Mouse (Mus musculus) hindbrain, embryonic 12.5 days (tissue): ENCODE data around the gene Psmb8. TPM values are rescaled to one million over a fixed set of nuclear protein-coding genes. Genes with fewer than 3 reads are reported as not detected.
A peak's percentile ranks its signal among the peaks of the same experiment; 100 is the strongest.

Source experiments
- ATAC-seq: fragments of 200-750 bp; cut with Nextera tagmentation; 2 replicates; pipeline ENCODE4 v1.8.0; 2017; ENCODE audit warnings: moderate TSS enrichment; ENCODE audit not compliant: low FRiP score
- H3K27ac ChIP-seq: fragments of 300-500 bp; sonication (generic); 2 replicates; pipeline ENCODE4 v1.5.1; 2016; ENCODE audit warnings: mild to moderate bottlenecking
- H3K27me3 ChIP-seq: fragments of 300-500 bp; sonication (generic); 2 replicates; pipeline ENCODE4 v1.6.1; 2016; ENCODE audit warnings: mild to moderate bottlenecking
- H3K36me3 ChIP-seq: fragments of 300-500 bp; sonication (generic); 2 replicates; pipeline ENCODE4 v1.6.1; 2016; ENCODE audit warnings: mild to moderate bottlenecking
- H3K4me1 ChIP-seq: fragments of 300-500 bp; sonication (generic); 2 replicates; pipeline ENCODE4 v1.6.1; 2016
- H3K4me2 ChIP-seq: fragments of 300-500 bp; sonication (generic); replicated peaks from 2 replicates; pipeline ENCODE4 v1.6.1; 2016; ENCODE audit warnings: mild to moderate bottlenecking
- H3K4me3 ChIP-seq: fragments of 300-500 bp; sonication (generic); 2 replicates; pipeline ENCODE4 v1.5.1; 2016; ENCODE audit warnings: mild to moderate bottlenecking
- H3K9ac ChIP-seq: fragments of 300-500 bp; sonication (generic); 2 replicates; pipeline ENCODE4 v1.6.1; 2016; ENCODE audit warnings: mild to moderate bottlenecking, moderate library complexity
- H3K9me3 ChIP-seq: fragments of 300-500 bp; sonication (generic); replicated peaks from 2 replicates; pipeline ENCODE4 v1.6.1; 2016; ENCODE audit warnings: mild to moderate bottlenecking
- WGBS: fragments of 180-500 bp; shearing (Covaris S2); methylation state at CpG from one replicate; pipeline ENCODE4 v1.1.7; 2016; 5-methylcytosine and 5-hydroxymethylcytosine counted together
- polyA plus RNA-seq: library from polyadenylated mRNA; unstranded; fragments of >200 nt; fragmentation: Nextera tagmentation; extraction: Ambion mirVana; gene quantifications from 2 replicates; pipeline ENCODE4 v1.2.1, GENCODE M21; 2016

Psmb8 gene
- 1.8 and 2.9 TPM in 2 replicates for polyA plus RNA-seq

- H3K4me1 ChIP-seq: peaks cover 12% of the 10 kb centered on the region
- WGBS: 5% methylated on average over 41 of the region's 41 CpGs
- H3K4me2 ChIP-seq: peak within 1 kb of the TSS; percentile 64
- ATAC-seq: peak; percentile 84
- no peaks in the 10 kb centered on the region for H3K9me3 ChIP-seq
- no peaks in the 10 kb centered on the region for H3K36me3 ChIP-seq
- 0 out of 2 replicates have a peak within 1 kb of the TSS, but pooled peaks have one; percentile 8 for H3K9ac ChIP-seq
- H3K27me3 ChIP-seq: peaks cover 93% of the 10 kb centered on the region
- H3K27ac ChIP-seq: no peak within 1 kb of the TSS
- H3K4me3 ChIP-seq: peak within 1 kb of the TSS; percentile 37
Measured at GRCm38 (mm10) chr17:34196941-34197894, at the start of gene Psmb8. TSS of gene Psmb8 (plus strand) at chr17:34197721.

- WGBS: 61% methylated on average over 4 of the region's 4 CpGs
- H3K4me2 ChIP-seq: no peak within 1 kb of the TSS
- no peak within 1 kb of the TSS for H3K9ac ChIP-seq
- no peaks in the 10 kb centered on the region for H3K36me3 ChIP-seq
- no peaks in the 10 kb centered on the region for H3K27me3 ChIP-seq
- H3K4me1 ChIP-seq: no peaks in the 10 kb centered on the region
- H3K27ac ChIP-seq: no peak within 1 kb of the TSS
- H3K9me3 ChIP-seq: no peaks in the 10 kb centered on the region
- H3K4me3 ChIP-seq: no peak within 1 kb of the TSS
- no peak for ATAC-seq
Measured at GRCm38 (mm10) chr17:34152923-34153322, 44.6 kb upstream of the Psmb8 start, which contains the start of gene H2-DMb1. TSS of gene H2-DMb1 (plus strand) at chr17:34153072.

- no peak for ATAC-seq
- 60% methylated on average over 5 of the region's 5 CpGs for WGBS
Measured at GRCm38 (mm10) chr17:34155534-34155933, 42.0 kb upstream of the Psmb8 start.

GRCm38 (mm10) chr17:34164202-34164895 lies 33.2 kb upstream of the Psmb8 start:
- no peak for ATAC-seq
- Histone ChIP-seq H3K4me2 (no peak overlapping the region), H3K4me1 (no peaks in the 10 kb centered on the region), H3K27me3 (peaks cover 8% of the 10 kb centered on the region; the same call in 1 of the 2 replicates), H3K27ac (no peak overlapping the region), H3K9ac (no peak overlapping the region), H3K4me3 (no peak overlapping the region), H3K9me3 (no peaks in the 10 kb centered on the region; the same call in none of the 2 replicates), H3K36me3 (no peaks in the 10 kb centered on the region)
- 44% methylated on average over 9 of the region's 9 CpGs for WGBS

More at GRCm38 (mm10) chr17:34155534-34155933, 42.0 kb upstream of the Psmb8 start:
- Histone ChIP-seq H3K4me2 (no peak overlapping the region), H3K27me3 (no peaks in the 10 kb centered on the region), H3K9me3 (no peaks in the 10 kb centered on the region; the same call in 1 of the 2 replicates), H3K4me1 (no peaks in the 10 kb centered on the region), H3K36me3 (no peaks in the 10 kb centered on the region), H3K9ac (no peak overlapping the region), H3K4me3 (no peak overlapping the region), H3K27ac (no peak overlapping the region)

- WGBS: 83% methylated on average over 6 of the region's 6 CpGs
- no peak overlapping the region for H3K9ac ChIP-seq
- no peaks in the 10 kb centered on the region for H3K36me3 ChIP-seq
- H3K4me2 ChIP-seq: no peak overlapping the region
- no peak for ATAC-seq
- H3K4me1 ChIP-seq: no peaks in the 10 kb centered on the region
- H3K4me3 ChIP-seq: no peak overlapping the region
- H3K27me3 ChIP-seq: peaks cover 8% of the 10 kb centered on the region; the same call in 1 of the 2 replicates
- H3K9me3 ChIP-seq: no peaks in the 10 kb centered on the region; the same call in none of the 2 replicates
- H3K27ac ChIP-seq: no peak overlapping the region
Measured at GRCm38 (mm10) chr17:34165033-34165730, 32.3 kb upstream of the Psmb8 start.

- Histone ChIP-seq H3K36me3 (no peaks in the 10 kb centered on the region), H3K4me2 (no peak overlapping the region), H3K9me3 (no peaks in the 10 kb centered on the region), H3K4me3 (no peak overlapping the region), H3K4me1 (no peaks in the 10 kb centered on the region), H3K9ac (no peak overlapping the region), H3K27ac (no peak overlapping the region), H3K27me3 (peaks cover 5% of the 10 kb centered on the region; the same call in 1 of the 2 replicates)
- ATAC-seq: no peak
- 0% methylated on average over 2 of the region's 2 CpGs for WGBS
Measured at GRCm38 (mm10) chr17:34169279-34169678, 28.2 kb upstream of the Psmb8 start.

- 26% methylated on average over 4 of the region's 4 CpGs for WGBS
Measured at GRCm38 (mm10) chr17:34170487-34170876, 27.0 kb upstream of the Psmb8 start.

GRCm38 (mm10) chr17:34170877-34171498 lies 26.5 kb upstream of the Psmb8 start:
- ATAC-seq: no peak
- no peaks in the 10 kb centered on the region for H3K36me3 ChIP-seq
- 44% methylated on average over 13 of the region's 13 CpGs for WGBS
- no peak overlapping the region for H3K4me3 ChIP-seq
- no peaks in the 10 kb centered on the region for H3K4me1 ChIP-seq
- H3K27ac ChIP-seq: no peak overlapping the region
- no peak overlapping the region for H3K9ac ChIP-seq
- H3K4me2 ChIP-seq: no peak overlapping the region
- no peaks in the 10 kb centered on the region for H3K9me3 ChIP-seq
- H3K27me3 ChIP-seq: peaks cover 9% of the 10 kb centered on the region; the same call in 1 of the 2 replicates

More at GRCm38 (mm10) chr17:34170487-34170876, 27.0 kb upstream of the Psmb8 start:
- no peaks in the 10 kb centered on the region for H3K36me3 ChIP-seq
- no peaks in the 10 kb centered on the region for H3K4me1 ChIP-seq
- H3K27me3 ChIP-seq: peaks cover 9% of the 10 kb centered on the region; the same call in 1 of the 2 replicates
- H3K4me3 ChIP-seq: no peak overlapping the region
- H3K4me2 ChIP-seq: no peak overlapping the region
- no peaks in the 10 kb centered on the region for H3K9me3 ChIP-seq
- no peak overlapping the region for H3K9ac ChIP-seq
- ATAC-seq: no peak
- H3K27ac ChIP-seq: no peak overlapping the region

- H3K9ac ChIP-seq: no peak overlapping the region
- H3K4me2 ChIP-seq: no peak overlapping the region
- no peak overlapping the region for H3K4me3 ChIP-seq
- H3K36me3 ChIP-seq: no peaks in the 10 kb centered on the region
- WGBS: 93% methylated on average over 5 of the region's 5 CpGs
- ATAC-seq: no peak
- peaks cover 9% of the 10 kb centered on the region; the same call in 1 of the 2 replicates for H3K27me3 ChIP-seq
- no peaks in the 10 kb centered on the region for H3K9me3 ChIP-seq
- H3K4me1 ChIP-seq: no peaks in the 10 kb centered on the region
- H3K27ac ChIP-seq: no peak overlapping the region
Measured at GRCm38 (mm10) chr17:34172528-34172927, 25.0 kb upstream of the Psmb8 start.

- Histone ChIP-seq H3K27me3 (peaks cover 6% of the 10 kb centered on the region; the same call in 1 of the 2 replicates), H3K4me3 (no peak overlapping the region), H3K4me1 (no peaks in the 10 kb centered on the region), H3K27ac (no peak overlapping the region), H3K4me2 (no peak overlapping the region), H3K9me3 (no peaks in the 10 kb centered on the region), H3K9ac (no peak overlapping the region), H3K36me3 (no peaks in the 10 kb centered on the region)
- 68% methylated on average over 1 of the region's 1 CpGs for WGBS
- no peak for ATAC-seq
Measured at GRCm38 (mm10) chr17:34174075-34174474, 23.4 kb upstream of the Psmb8 start.

- no peak overlapping the region for H3K9ac ChIP-seq
- no peaks in the 10 kb centered on the region for H3K36me3 ChIP-seq
- H3K27me3 ChIP-seq: peaks cover 4% of the 10 kb centered on the region; the same call in 1 of the 2 replicates
- H3K4me1 ChIP-seq: no peaks in the 10 kb centered on the region
- H3K4me2 ChIP-seq: no peak overlapping the region
- no peak for ATAC-seq
- 64% methylated on average over 4 of the region's 4 CpGs for WGBS
- no peaks in the 10 kb centered on the region for H3K9me3 ChIP-seq
- H3K27ac ChIP-seq: no peak overlapping the region
- no peak overlapping the region for H3K4me3 ChIP-seq
Measured at GRCm38 (mm10) chr17:34177179-34177578, 20.3 kb upstream of the Psmb8 start.
